Mouse (Mus musculus): ENCODE measurements around the gene Fndc10. TPM values are rescaled to one million over a fixed set of nuclear protein-coding genes. Genes with fewer than 3 reads are reported as not detected.
"Not testable (repeated sequence)": the region's sequence is repeated elsewhere in the genome, so short reads cannot be mapped to it uniquely, and the experiment has no call there.

Fndc10 gene
- 3.2 and 3.8 TPM in 2 replicates for polyA plus RNA-seq (2014; fragmentation: Nextera tagmentation; extraction: Ambion mirVana)

GRCm38 (mm10) chr4:155694111-155694481 lies at the start of gene Fndc10:
TSS of gene Fndc10 (plus strand) at chr4:155694342.
- ATAC-seq (peak; percentile 89), DNase-seq (ENCODE audit: low spot score) (peak; percentile 70)
- no peaks in the 10 kb centered on the region for H3K9me3 ChIP-seq (replicated peaks; ENCODE audit: control insufficient read depth, low read length)
- peak within 1 kb of the TSS; percentile 77 for H3K27ac ChIP-seq (ENCODE audit: low read depth, low read length)
- H3K4me3 ChIP-seq (ENCODE audit: low read depth, low read length) = peak within 1 kb of the TSS; percentile 61
- H3K4me2 ChIP-seq (ENCODE audit: low read length) = peak within 1 kb of the TSS; percentile 80
- no peaks in the 10 kb centered on the region for H3K36me3 ChIP-seq (ENCODE audit: control insufficient read depth, insufficient read depth, low read length)
- H3K4me1 ChIP-seq (ENCODE audit: control insufficient read depth, insufficient read depth, low read length) = peaks cover 12% of the 10 kb centered on the region
- WGBS = under 1% methylated on average over 41 of the region's 47 CpGs
- H3K27me3 ChIP-seq (replicated peaks; ENCODE audit: control insufficient read depth, insufficient read depth, low read length) = peaks cover 9% of the 10 kb centered on the region
- H3K9ac ChIP-seq (ENCODE audit: low read length) = peak within 1 kb of the TSS; percentile 77

- not testable (repeated sequence) for ATAC-seq; H3K4me2 ChIP-seq (ENCODE audit: low read length); H3K9ac ChIP-seq (ENCODE audit: low read length); H3K27me3 ChIP-seq (replicated peaks; ENCODE audit: control insufficient read depth, insufficient read depth, low read length); H3K4me1 ChIP-seq (ENCODE audit: control insufficient read depth, insufficient read depth, low read length); H3K9me3 ChIP-seq (replicated peaks; ENCODE audit: control insufficient read depth, low read length); DNase-seq (ENCODE audit: low spot score); H3K4me3 ChIP-seq (ENCODE audit: low read depth, low read length); H3K27ac ChIP-seq (ENCODE audit: low read depth, low read length)
- 94% methylated on average over 2 of the region's 2 CpGs for WGBS
- peaks cover 90% of the 10 kb centered on the region for H3K36me3 ChIP-seq (ENCODE audit: control insufficient read depth, insufficient read depth, low read length)
Observed at GRCm38 (mm10) chr4:155645308-155645707, 48.8 kb upstream of the Fndc10 start, which contains the start of gene Gm10563. TSS of gene Gm10563 (minus strand) at chr4:155645408.

- no peak overlapping the region for H3K9ac ChIP-seq (ENCODE audit: low read length)
- H3K36me3 ChIP-seq (ENCODE audit: control insufficient read depth, insufficient read depth, low read length) = peaks cover 90% of the 10 kb centered on the region
- 95% methylated on average over 5 of the region's 5 CpGs for WGBS
Observed at GRCm38 (mm10) chr4:155645721-155646120, 48.4 kb upstream of the Fndc10 start.

GRCm38 (mm10) chr4:155649355-155649754 lies 44.8 kb upstream of the Fndc10 start:
- ATAC-seq = no peak
- peaks cover 66% of the 10 kb centered on the region for H3K36me3 ChIP-seq (ENCODE audit: control insufficient read depth, insufficient read depth, low read length)
- no peak overlapping the region for H3K9ac ChIP-seq (ENCODE audit: low read length)
- H3K9me3 ChIP-seq (replicated peaks; ENCODE audit: control insufficient read depth, low read length) = no peaks in the 10 kb centered on the region
- peaks cover 32% of the 10 kb centered on the region for H3K27me3 ChIP-seq (replicated peaks; ENCODE audit: control insufficient read depth, insufficient read depth, low read length)
- WGBS = 92% methylated on average over 11 of the region's 11 CpGs
- no peak for DNase-seq (ENCODE audit: low spot score)
- H3K4me2 ChIP-seq (ENCODE audit: low read length) = no peak overlapping the region
- no peak overlapping the region for H3K4me3 ChIP-seq (ENCODE audit: low read depth, low read length)
- H3K4me1 ChIP-seq (ENCODE audit: control insufficient read depth, insufficient read depth, low read length) = peaks cover 14% of the 10 kb centered on the region
- H3K27ac ChIP-seq (ENCODE audit: low read depth, low read length) = no peak overlapping the region

More at GRCm38 (mm10) chr4:155645721-155646120, 48.4 kb upstream of the Fndc10 start:
- Histone ChIP-seq H3K4me3 (ENCODE audit: low read depth, low read length) (no peak overlapping the region), H3K4me2 (ENCODE audit: low read length) (no peak overlapping the region), H3K27ac (ENCODE audit: low read depth, low read length) (no peak overlapping the region), H3K9me3 (replicated peaks; ENCODE audit: control insufficient read depth, low read length) (no peaks in the 10 kb centered on the region), H3K27me3 (replicated peaks; ENCODE audit: control insufficient read depth, insufficient read depth, low read length) (no peaks in the 10 kb centered on the region), H3K4me1 (ENCODE audit: control insufficient read depth, insufficient read depth, low read length) (no peaks in the 10 kb centered on the region)
- ATAC-seq (no peak), DNase-seq (ENCODE audit: low spot score) (no peak)

- peaks cover 18% of the 10 kb centered on the region for H3K4me1 ChIP-seq (ENCODE audit: control insufficient read depth, insufficient read depth, low read length)
- no peak for DNase-seq (ENCODE audit: low spot score)
- H3K9me3 ChIP-seq (replicated peaks; ENCODE audit: control insufficient read depth, low read length) = no peaks in the 10 kb centered on the region
- no peak overlapping the region for H3K27ac ChIP-seq (ENCODE audit: low read depth, low read length)
- no peak overlapping the region for H3K4me3 ChIP-seq (ENCODE audit: low read depth, low read length)
- no peak overlapping the region for H3K4me2 ChIP-seq (ENCODE audit: low read length)
- WGBS = 64% methylated on average over 15 of the region's 15 CpGs
- peaks cover 48% of the 10 kb centered on the region for H3K27me3 ChIP-seq (replicated peaks; ENCODE audit: control insufficient read depth, insufficient read depth, low read length)
- no peak for ATAC-seq
- peaks cover 62% of the 10 kb centered on the region for H3K36me3 ChIP-seq (ENCODE audit: control insufficient read depth, insufficient read depth, low read length)
- no peak overlapping the region for H3K9ac ChIP-seq (ENCODE audit: low read length)
Observed at GRCm38 (mm10) chr4:155651553-155652269, 42.4 kb upstream of the Fndc10 start.

GRCm38 (mm10) chr4:155652283-155653085 lies 41.7 kb upstream of the Fndc10 start:
- Histone ChIP-seq H3K4me2 (ENCODE audit: low read length) (peak overlapping the region; percentile 53), H3K4me3 (ENCODE audit: low read depth, low read length) (peak overlapping the region; percentile 24), H3K27me3 (replicated peaks; ENCODE audit: control insufficient read depth, insufficient read depth, low read length) (peaks cover 48% of the 10 kb centered on the region), H3K27ac (ENCODE audit: low read depth, low read length) (no peak overlapping the region), H3K4me1 (ENCODE audit: control insufficient read depth, insufficient read depth, low read length) (peaks cover 18% of the 10 kb centered on the region), H3K36me3 (ENCODE audit: control insufficient read depth, insufficient read depth, low read length) (peaks cover 55% of the 10 kb centered on the region), H3K9ac (ENCODE audit: low read length) (peak overlapping the region; percentile 56), H3K9me3 (replicated peaks; ENCODE audit: control insufficient read depth, low read length) (no peaks in the 10 kb centered on the region)
- ATAC-seq = no peak
- WGBS = 21% methylated on average over 36 of the region's 36 CpGs
- DNase-seq (ENCODE audit: low spot score) = no peak

- H3K9ac ChIP-seq (ENCODE audit: low read length) = peak within 1 kb of the TSS; percentile 56
- ATAC-seq (peak; percentile 35), DNase-seq (ENCODE audit: low spot score) (peak; percentile 30)
- 1% methylated on average over 33 of the region's 33 CpGs for WGBS
- no peak within 1 kb of the TSS for H3K27ac ChIP-seq (ENCODE audit: low read depth, low read length)
- peaks cover 48% of the 10 kb centered on the region for H3K27me3 ChIP-seq (replicated peaks; ENCODE audit: control insufficient read depth, insufficient read depth, low read length)
- no peaks in the 10 kb centered on the region for H3K9me3 ChIP-seq (replicated peaks; ENCODE audit: control insufficient read depth, low read length)
- peak within 1 kb of the TSS; percentile 24 for H3K4me3 ChIP-seq (ENCODE audit: low read depth, low read length)
- H3K36me3 ChIP-seq (ENCODE audit: control insufficient read depth, insufficient read depth, low read length) = peaks cover 49% of the 10 kb centered on the region
- peak within 1 kb of the TSS; percentile 53 for H3K4me2 ChIP-seq (ENCODE audit: low read length)
- H3K4me1 ChIP-seq (ENCODE audit: control insufficient read depth, insufficient read depth, low read length) = peaks cover 18% of the 10 kb centered on the region
Observed at GRCm38 (mm10) chr4:155653086-155653450, 41.1 kb upstream of the Fndc10 start, which contains the start of gene Mmp23. TSS of gene Mmp23 (minus strand) at chr4:155653384.

GRCm38 (mm10) chr4:155653451-155654182 lies 40.5 kb upstream of the Fndc10 start:
- Histone ChIP-seq H3K36me3 (ENCODE audit: control insufficient read depth, insufficient read depth, low read length) (peaks cover 43% of the 10 kb centered on the region), H3K4me3 (ENCODE audit: low read depth, low read length) (peak overlapping the region; percentile 24), H3K27ac (ENCODE audit: low read depth, low read length) (no peak overlapping the region), H3K9me3 (replicated peaks; ENCODE audit: control insufficient read depth, low read length) (no peaks in the 10 kb centered on the region), H3K4me2 (ENCODE audit: low read length) (peak overlapping the region; percentile 53), H3K27me3 (replicated peaks; ENCODE audit: control insufficient read depth, insufficient read depth, low read length) (peaks cover 48% of the 10 kb centered on the region), H3K4me1 (ENCODE audit: control insufficient read depth, insufficient read depth, low read length) (peaks cover 18% of the 10 kb centered on the region), H3K9ac (ENCODE audit: low read length) (peak overlapping the region; percentile 56)
- 2% methylated on average over 31 of the region's 31 CpGs for WGBS
- ATAC-seq = peak; percentile 49; the same call in 1 of the 2 replicates
- peak; percentile 21 for DNase-seq (ENCODE audit: low spot score)

Measured in forebrain, embryonic 14.5 days (tissue).